Mouse (Mus musculus) B cell, adult (primary cell): ENCODE measurements around the gene Disc1. TPM values are rescaled to one million over a fixed set of nuclear protein-coding genes. Genes with fewer than 3 reads are reported as not detected.

Source experiments
- total RNA-seq: library from RNA; stranded (reverse); gene quantifications from 4 replicates; pipeline ENCODE4 v1.2.4, GENCODE M21; 2023; ENCODE audit not compliant: inconsistent age

Gene Disc1
- 3.0 to 3.2 TPM (median 3.2 TPM) in 4 replicates for total RNA-seq

DNA sequence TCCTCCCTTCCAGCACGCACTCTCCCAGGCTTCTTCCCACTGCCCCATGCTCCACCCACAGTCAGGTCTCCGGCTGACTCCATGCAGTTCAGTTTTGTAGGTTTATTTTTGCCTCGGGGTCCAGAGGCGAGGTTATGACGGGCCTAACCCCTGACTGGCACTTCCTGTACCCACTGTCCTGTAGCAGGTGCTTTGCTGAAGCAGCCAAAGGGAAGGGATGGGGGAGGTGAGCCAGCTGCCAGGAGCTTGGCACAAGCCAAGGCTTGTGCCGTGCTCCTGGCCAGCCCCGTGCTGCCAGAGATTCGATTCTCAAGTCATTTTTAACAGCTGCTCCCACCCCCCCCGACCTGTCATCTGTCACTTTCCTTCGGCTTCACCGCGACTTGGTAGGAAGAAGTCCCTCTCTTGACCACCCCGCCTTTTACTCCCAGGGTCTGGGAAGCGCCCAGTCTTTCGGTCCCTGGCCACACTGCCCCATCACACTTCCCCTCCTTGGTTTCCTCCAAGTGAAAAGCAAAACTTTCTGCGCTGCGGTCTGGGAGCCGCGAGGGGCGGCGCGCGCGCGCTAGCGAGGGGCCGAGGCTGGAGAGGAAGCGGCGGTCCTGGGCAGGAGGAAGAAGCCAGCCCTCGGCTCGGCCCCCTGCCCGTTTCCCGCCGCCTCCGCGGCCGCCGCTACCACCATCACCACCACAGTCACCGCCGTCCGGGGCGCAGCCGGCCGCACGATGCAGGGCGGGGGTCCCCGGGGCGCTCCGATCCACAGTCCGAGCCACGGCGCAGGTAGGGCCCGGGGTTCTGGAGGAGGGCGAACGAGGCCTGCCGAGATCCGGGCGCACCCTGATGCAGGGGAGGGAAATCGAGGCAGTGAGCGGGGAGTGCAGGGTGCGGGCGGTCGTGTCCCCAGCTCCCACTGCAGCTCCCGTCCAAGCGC lies at the start of gene Disc1:
Disc1 (plus strand) TSS at position 691 of the 931 bp plus-strand sequence.

DNA sequence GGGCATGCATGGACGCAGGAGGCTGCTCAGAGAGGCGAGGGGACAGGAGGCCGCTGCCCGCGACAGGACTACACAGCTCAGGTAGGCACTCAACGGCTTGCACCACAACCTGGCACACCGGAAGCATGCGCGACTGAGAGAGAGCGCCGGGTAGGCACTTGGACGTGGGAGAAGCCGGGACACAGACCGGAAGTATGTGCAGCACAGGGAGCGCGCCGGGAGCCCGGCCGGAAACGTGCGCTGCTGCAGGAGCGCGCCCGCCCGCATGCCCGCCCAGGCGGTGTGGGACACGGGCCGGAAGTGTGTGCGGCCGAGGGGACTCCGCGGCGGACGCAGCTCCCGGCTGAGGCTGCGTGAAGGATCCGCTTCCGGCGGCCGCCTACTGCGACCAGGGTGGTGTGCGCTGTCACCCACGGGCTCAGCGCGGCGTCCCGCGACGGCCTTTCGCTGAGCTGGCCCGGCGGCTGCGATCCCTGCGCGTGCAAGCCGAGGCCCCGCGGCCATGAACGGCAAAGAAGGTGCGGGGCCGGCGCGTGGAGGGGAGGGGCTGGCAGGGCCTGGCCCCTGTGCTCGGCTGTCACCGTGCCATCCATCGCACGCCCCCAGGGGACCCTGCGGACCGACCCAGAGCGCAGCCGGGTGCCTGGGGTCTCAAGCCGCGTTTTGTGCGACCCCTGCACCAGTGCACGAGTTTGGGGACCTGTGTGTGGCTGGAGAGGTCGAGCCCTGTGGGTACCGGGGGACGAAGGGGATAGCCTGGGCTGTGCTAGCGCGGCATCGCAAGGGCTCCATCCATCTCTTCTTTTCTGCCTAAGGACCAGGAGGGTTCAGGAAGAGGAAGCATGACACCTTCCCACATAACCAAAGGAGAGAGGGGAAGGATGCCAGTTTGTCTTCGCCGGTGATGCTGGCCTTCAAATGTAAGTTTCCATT lies 41.0 kb upstream of the Disc1 start, which contains the start of gene Tsnax:
Tsnax (plus strand) TSS at position 303 of the 933 bp plus-strand sequence.

Other genes with a start within 250 kb of the Disc1 start
- gene Gnpat, start 191.2 kb upstream of the Disc1 start, total RNA-seq, result 60.0 to 72.1 TPM (median 68.0 TPM) in 4 replicates
- 24.0 to 26.7 TPM (median 24.1 TPM) in 4 replicates for gene 2810004N23Rik, start 191.1 kb upstream of the Disc1 start, total RNA-seq
- 11.3 to 14.1 TPM (median 12.0 TPM) in 4 replicates for gene Exoc8, start 156.5 kb upstream of the Disc1 start, total RNA-seq
- 30.1 to 31.9 TPM (median 31.0 TPM) in 4 replicates for gene Sprtn, start 156.3 kb upstream of the Disc1 start, total RNA-seq
- gene Egln1, start 104.9 kb upstream of the Disc1 start, total RNA-seq, result 15.0 to 17.8 TPM (median 17.5 TPM) in 4 replicates
- 40.5 to 47.0 TPM (median 45.0 TPM) in 4 replicates for gene Tsnax, start 41.2 kb upstream of the Disc1 start, total RNA-seq